Mouse (Mus musculus) megakaryocyte, embryonic 14.5 days (primary cell): ENCODE data around the gene Mbd5.

Source experiments
- FLI1 ChIP-seq: IDR thresholded peaks from 2 replicates; pipeline ENCODE4 v1.6.1; 2012; ENCODE audit warnings: low read length, inconsistent platforms, mixed read lengths
- GATA1 ChIP-seq: IDR thresholded peaks from 3 replicates; pipeline ENCODE4 v1.6.1; 2012; ENCODE audit warnings: mixed read lengths, low read length, inconsistent platforms, borderline replicate concordance

DNA sequence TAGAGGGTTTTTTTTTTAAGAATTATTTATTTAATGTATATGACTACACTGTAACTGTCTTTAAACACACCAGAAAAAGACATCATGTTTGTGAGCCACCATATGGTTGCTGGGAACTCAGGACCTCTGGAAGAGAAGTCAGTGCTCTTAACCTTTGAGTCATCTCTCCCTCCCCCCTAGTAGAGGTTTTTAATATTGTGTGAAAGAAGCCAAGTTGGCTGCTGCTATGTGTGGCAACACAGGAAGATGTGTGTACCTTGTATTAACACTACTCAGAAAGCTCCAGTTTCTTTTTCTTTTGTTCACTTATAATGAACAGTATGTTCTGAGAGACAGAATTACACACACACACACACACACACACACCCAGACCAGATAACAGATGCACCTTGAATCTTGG, 334.3 kb downstream of the Mbd5 start:
- no peak for TF ChIP-seq GATA1
- TF ChIP-seq FLI1: no peak
